Mouse (Mus musculus): Measurements from ENCODE around the gene Gucy2e. TPM values are rescaled to one million over a fixed set of nuclear protein-coding genes. Genes with fewer than 3 reads are reported as not detected.

Gene Gucy2e
- polyA plus RNA-seq (2014; fragmentation: Illumina TruSeq; extraction: RNeasy Lipid Tissue Mini Kit (QIAGEN cat#74804); ENCODE audit: low read depth, low replicate concordance) = not detected

GRCm38 (mm10) chr11:69236926-69237260 is at the start of gene Gucy2e:
TSS of gene Gucy2e (minus strand) at chr11:69237036.

GRCm38 (mm10) chr11:69197743-69198142 is 39.1 kb downstream of the Gucy2e start, which contains the start of gene Alox8:
TSS of gene Alox8 (minus strand) at chr11:69197843.

Other genes with a start within 250 kb of the Gucy2e start
- 8.8 TPM for gene Pfas, start 228.6 kb downstream of the Gucy2e start, polyA plus RNA-seq (2014; fragmentation: Illumina TruSeq; extraction: RNeasy Lipid Tissue Mini Kit (QIAGEN cat#74804); ENCODE audit: low read depth, low replicate concordance)
- 3.0 TPM for gene Ctc1, start 221.1 kb downstream of the Gucy2e start, polyA plus RNA-seq (2014; fragmentation: Illumina TruSeq; extraction: RNeasy Lipid Tissue Mini Kit (QIAGEN cat#74804); ENCODE audit: low read depth, low replicate concordance)
- 3.5 TPM for gene Aurkb, start 191.4 kb downstream of the Gucy2e start, polyA plus RNA-seq (2014; fragmentation: Illumina TruSeq; extraction: RNeasy Lipid Tissue Mini Kit (QIAGEN cat#74804); ENCODE audit: low read depth, low replicate concordance)
- 3.4 TPM for gene Borcs6, start 177.3 kb downstream of the Gucy2e start, polyA plus RNA-seq (2014; fragmentation: Illumina TruSeq; extraction: RNeasy Lipid Tissue Mini Kit (QIAGEN cat#74804); ENCODE audit: low read depth, low replicate concordance)
- gene Tmem107, start 166.2 kb downstream of the Gucy2e start, polyA plus RNA-seq (2014; fragmentation: Illumina TruSeq; extraction: RNeasy Lipid Tissue Mini Kit (QIAGEN cat#74804); ENCODE audit: low read depth, low replicate concordance) = 1.9 TPM
- gene Vamp2, start 148.5 kb downstream of the Gucy2e start, polyA plus RNA-seq (2014; fragmentation: Illumina TruSeq; extraction: RNeasy Lipid Tissue Mini Kit (QIAGEN cat#74804); ENCODE audit: low read depth, low replicate concordance) = 109 TPM
- 0.32 TPM for gene Per1, start 141.8 kb downstream of the Gucy2e start, polyA plus RNA-seq (2014; fragmentation: Illumina TruSeq; extraction: RNeasy Lipid Tissue Mini Kit (QIAGEN cat#74804); ENCODE audit: low read depth, low replicate concordance)
- gene Hes7, start 116.6 kb downstream of the Gucy2e start, polyA plus RNA-seq (2014; fragmentation: Illumina TruSeq; extraction: RNeasy Lipid Tissue Mini Kit (QIAGEN cat#74804); ENCODE audit: low read depth, low replicate concordance) = not detected
- gene 9130213A22Rik, start 114.4 kb downstream of the Gucy2e start, polyA plus RNA-seq (2014; fragmentation: Illumina TruSeq; extraction: RNeasy Lipid Tissue Mini Kit (QIAGEN cat#74804); ENCODE audit: low read depth, low replicate concordance) = not detected
- gene Aloxe3, start 111.1 kb downstream of the Gucy2e start, polyA plus RNA-seq (2014; fragmentation: Illumina TruSeq; extraction: RNeasy Lipid Tissue Mini Kit (QIAGEN cat#74804); ENCODE audit: low read depth, low replicate concordance) = 0.22 TPM
- gene Alox12b, start 80.0 kb downstream of the Gucy2e start, polyA plus RNA-seq (2014; fragmentation: Illumina TruSeq; extraction: RNeasy Lipid Tissue Mini Kit (QIAGEN cat#74804); ENCODE audit: low read depth, low replicate concordance) = not detected
- not detected for gene Alox8, start 39.2 kb downstream of the Gucy2e start, polyA plus RNA-seq (2014; fragmentation: Illumina TruSeq; extraction: RNeasy Lipid Tissue Mini Kit (QIAGEN cat#74804); ENCODE audit: low read depth, low replicate concordance)
- 6.8 TPM for gene Cntrob, start 86.7 kb upstream of the Gucy2e start, polyA plus RNA-seq (2014; fragmentation: Illumina TruSeq; extraction: RNeasy Lipid Tissue Mini Kit (QIAGEN cat#74804); ENCODE audit: low read depth, low replicate concordance)
- 40.4 TPM for gene Trappc1, start 86.9 kb upstream of the Gucy2e start, polyA plus RNA-seq (2014; fragmentation: Illumina TruSeq; extraction: RNeasy Lipid Tissue Mini Kit (QIAGEN cat#74804); ENCODE audit: low read depth, low replicate concordance)
- 0.25 TPM for gene Kcnab3, start 89.2 kb upstream of the Gucy2e start, polyA plus RNA-seq (2014; fragmentation: Illumina TruSeq; extraction: RNeasy Lipid Tissue Mini Kit (QIAGEN cat#74804); ENCODE audit: low read depth, low replicate concordance)
- gene Rnf227, start 103.4 kb upstream of the Gucy2e start, polyA plus RNA-seq (2014; fragmentation: Illumina TruSeq; extraction: RNeasy Lipid Tissue Mini Kit (QIAGEN cat#74804); ENCODE audit: low read depth, low replicate concordance) = 5.9 TPM
- 17.9 TPM for gene Chd3, start 132.4 kb upstream of the Gucy2e start, polyA plus RNA-seq (2014; fragmentation: Illumina TruSeq; extraction: RNeasy Lipid Tissue Mini Kit (QIAGEN cat#74804); ENCODE audit: low read depth, low replicate concordance)
- gene Naa38, start 158.5 kb upstream of the Gucy2e start, polyA plus RNA-seq (2014; fragmentation: Illumina TruSeq; extraction: RNeasy Lipid Tissue Mini Kit (QIAGEN cat#74804); ENCODE audit: low read depth, low replicate concordance) = 5.3 TPM
- 31.9 TPM for gene Cyb5d1, start 158.6 kb upstream of the Gucy2e start, polyA plus RNA-seq (2014; fragmentation: Illumina TruSeq; extraction: RNeasy Lipid Tissue Mini Kit (QIAGEN cat#74804); ENCODE audit: low read depth, low replicate concordance)
- gene Tmem88, start 161.2 kb upstream of the Gucy2e start, polyA plus RNA-seq (2014; fragmentation: Illumina TruSeq; extraction: RNeasy Lipid Tissue Mini Kit (QIAGEN cat#74804); ENCODE audit: low read depth, low replicate concordance) = not detected
- 7.2 TPM for gene Kdm6b, start 176.6 kb upstream of the Gucy2e start, polyA plus RNA-seq (2014; fragmentation: Illumina TruSeq; extraction: RNeasy Lipid Tissue Mini Kit (QIAGEN cat#74804); ENCODE audit: low read depth, low replicate concordance)

Measured in sigmoid colon, adult 10 weeks (tissue).